Mouse (Mus musculus) heart, adult 2 months (tissue): ENCODE measurements at regions not wholly inside any gene's neighbourhood (a gene's known extent, or its start where the extent isn't known, plus 50 kb on each side); places are given as distances from the start of the nearest gene placed in this dataset.

Source experiments
- EP300 ChIP-seq: fragments of 200-500 bp; IDR thresholded peaks from 2 replicates; pipeline ENCODE4 v1.6.1; 2011; ENCODE audit warnings: low read depth, low read length, control low read depth; ENCODE audit not compliant: insufficient read depth
- POLR2A ChIP-seq: fragments of 200-500 bp; IDR thresholded peaks from 2 replicates; pipeline ENCODE4 v1.6.1; 2011; ENCODE audit warnings: mild to moderate bottlenecking, low read depth, low read length, control low read depth; ENCODE audit not compliant: insufficient read depth

- TF ChIP-seq POLR2A, result no peak
- TF ChIP-seq EP300, result no peak
Measured at GRCm38 (mm10) chrX:12426664-12427063, 160.9 kb upstream of the Atp6ap2 start.
